Mouse (Mus musculus): ENCODE data around the gene Ttc8.
"Not testable (repeated sequence)": the region's sequence is repeated elsewhere in the genome, so short reads cannot be mapped to it uniquely, and the experiment has no call there.

The Ttc8 gene

DNA sequence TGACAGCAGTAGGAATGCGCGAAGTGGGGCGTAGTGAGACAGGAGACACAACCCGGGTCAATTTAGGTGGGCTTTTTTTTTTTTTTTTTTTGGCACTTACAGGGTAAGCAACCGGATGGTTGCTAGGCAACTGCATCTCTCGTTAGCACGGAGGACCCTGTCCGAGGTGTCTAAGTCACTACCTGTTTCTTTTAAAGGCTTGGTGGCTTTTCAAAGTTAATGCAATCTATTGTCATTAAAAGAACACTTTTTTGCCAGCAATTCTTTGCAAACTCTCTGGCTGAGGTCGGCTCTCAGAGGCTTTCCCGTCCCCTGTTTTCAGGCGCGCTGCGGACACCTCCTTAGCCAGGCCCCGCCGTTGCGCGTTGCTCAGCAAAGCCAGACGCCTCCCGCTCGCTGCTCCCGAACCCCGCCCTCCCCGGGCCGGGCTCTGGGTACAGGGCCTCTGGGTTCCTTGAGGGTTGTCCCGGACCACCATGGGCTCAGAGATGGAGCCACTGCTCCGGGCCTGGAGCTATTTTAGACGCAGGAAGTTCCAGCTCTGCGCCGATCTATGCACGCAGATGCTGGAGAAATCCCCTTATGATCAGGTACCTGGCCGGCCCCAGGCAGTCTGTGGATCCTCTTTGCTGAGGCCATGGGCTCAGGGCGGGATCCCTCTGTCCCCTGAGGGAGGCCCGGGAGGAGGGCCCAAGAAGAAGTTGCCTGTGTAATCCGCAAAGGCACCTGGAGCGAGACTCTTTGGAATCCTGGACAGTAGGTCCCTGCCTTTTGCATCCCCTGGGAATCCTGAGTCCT, at the start of gene Ttc8:
Gene Ttc8 (plus strand): TSS at position 381 of the 798 bp plus-strand sequence.
- peak; percentile 92 for DNase-seq

DNA sequence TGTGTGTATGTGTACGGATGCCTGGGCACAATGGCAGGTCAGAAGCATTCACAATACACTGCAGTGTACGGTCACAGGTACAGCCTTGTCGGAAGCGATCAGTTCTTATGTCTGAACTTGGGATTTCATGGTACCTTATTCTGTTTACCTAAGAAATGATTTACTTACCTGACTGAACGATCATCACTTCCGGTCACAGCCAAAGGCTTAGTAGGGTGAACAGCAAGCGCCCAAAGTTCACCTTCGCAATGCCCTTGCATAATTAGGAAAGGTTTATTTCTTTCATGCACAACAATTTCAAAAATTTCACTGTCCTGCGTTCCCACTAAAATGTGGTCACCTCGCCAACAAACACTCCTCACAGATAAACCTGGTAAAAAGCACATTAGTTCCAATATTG, 47.5 kb upstream of the Ttc8 start:
- no peak for DNase-seq

GRCm38 (mm10) chr12:98875216-98875615, 45.2 kb upstream of the Ttc8 start:
- no peak for DNase-seq

GRCm38 (mm10) chr12:98878693-98879092, 41.7 kb upstream of the Ttc8 start:
- no peak for DNase-seq

GRCm38 (mm10) chr12:98881796-98882195, 38.6 kb upstream of the Ttc8 start:
- DNase-seq: no peak

- no peak for DNase-seq
Observed at GRCm38 (mm10) chr12:98884515-98884914, 35.9 kb upstream of the Ttc8 start.

DNA sequence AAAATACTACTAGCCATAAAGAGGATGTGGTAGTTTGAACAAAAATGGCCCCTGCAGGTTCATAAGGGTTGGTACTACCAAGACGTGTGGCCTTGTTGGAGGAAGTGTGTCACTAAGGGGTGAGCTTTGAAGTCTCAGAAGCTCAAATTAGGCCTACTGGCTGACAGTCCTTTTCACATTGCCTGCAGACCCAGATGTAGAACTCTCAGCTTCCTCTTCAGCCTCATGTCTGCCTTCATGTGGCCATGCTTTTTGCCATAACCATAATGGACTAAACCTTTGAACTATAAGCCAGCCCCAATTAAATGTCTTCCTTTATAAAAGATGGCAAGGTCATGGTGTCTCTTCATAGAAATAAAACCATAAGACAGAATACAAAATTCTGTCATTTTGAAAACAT, 23.6 kb upstream of the Ttc8 start:
- no peak for DNase-seq

DNA sequence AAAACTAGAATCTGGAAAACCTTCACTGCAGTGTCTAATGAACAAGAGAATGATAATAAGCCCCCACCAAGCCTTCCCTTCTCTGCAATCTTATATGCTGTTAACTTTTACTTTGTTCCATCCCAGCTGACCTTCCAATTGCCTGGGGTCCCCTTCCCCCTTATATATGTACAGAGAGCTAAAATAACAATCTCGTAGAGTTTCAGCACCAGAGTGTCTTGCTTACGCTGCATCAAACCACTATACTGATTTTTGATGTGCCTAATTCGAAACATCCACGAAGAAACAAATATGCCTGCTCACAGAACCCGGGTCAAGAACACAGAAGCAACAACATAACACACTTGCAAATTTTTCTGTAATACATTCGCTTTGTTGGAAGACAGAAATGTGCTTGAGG, 20.7 kb upstream of the Ttc8 start:
- DNase-seq: no peak

GRCm38 (mm10) chr12:98900341-98900880, 20.0 kb upstream of the Ttc8 start:
- no peak for DNase-seq

DNA sequence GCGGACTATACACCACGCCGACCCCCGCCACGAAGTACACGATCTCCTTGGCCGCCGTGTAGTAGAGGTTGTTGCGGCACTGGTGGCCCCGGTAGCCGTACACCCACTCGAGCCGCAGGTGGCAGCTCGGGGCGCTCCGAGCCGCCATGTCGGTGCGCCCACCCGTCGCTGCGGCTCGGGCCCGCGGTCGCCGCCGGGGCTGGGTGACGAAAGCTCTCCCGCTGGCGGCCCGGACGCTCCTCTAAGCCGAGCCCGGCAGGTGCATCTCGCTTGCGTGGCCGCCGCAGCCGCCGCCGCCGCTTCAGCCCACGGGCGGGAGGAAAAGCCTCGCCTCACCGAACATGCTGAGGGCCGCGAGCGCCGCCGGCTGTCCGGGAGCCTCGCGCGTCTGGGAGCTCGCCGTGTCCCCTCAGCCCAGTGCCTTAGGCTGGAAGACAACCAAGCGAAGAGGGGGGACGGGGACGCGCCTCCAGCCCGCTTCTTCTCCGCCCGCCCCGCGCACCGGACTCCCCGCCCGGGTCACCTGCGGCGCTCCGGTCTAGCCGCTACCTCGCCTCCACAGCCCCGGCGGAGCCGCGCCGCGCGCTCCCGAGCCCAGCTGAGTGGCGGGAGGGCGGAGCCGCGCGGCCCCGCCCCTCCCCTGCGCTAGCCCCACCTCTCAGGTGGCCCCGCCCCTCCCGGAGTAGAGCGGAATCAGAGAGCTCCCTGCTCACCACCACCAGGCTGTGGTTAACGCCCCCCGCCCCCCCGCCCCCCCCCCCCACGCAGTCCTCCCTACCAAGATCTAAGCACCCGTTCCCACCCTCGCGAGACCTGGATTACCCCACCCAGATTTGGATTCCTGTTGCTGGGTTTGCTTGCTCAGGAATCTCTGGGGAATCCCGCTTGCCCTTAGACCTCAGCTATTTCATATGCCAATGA, 19.2 kb upstream of the Ttc8 start, which contains the start of gene Eml5:
Gene Eml5 (minus strand): TSS at position 604 of the 921 bp plus-strand sequence.
- DNase-seq: peak; percentile 84

DNA sequence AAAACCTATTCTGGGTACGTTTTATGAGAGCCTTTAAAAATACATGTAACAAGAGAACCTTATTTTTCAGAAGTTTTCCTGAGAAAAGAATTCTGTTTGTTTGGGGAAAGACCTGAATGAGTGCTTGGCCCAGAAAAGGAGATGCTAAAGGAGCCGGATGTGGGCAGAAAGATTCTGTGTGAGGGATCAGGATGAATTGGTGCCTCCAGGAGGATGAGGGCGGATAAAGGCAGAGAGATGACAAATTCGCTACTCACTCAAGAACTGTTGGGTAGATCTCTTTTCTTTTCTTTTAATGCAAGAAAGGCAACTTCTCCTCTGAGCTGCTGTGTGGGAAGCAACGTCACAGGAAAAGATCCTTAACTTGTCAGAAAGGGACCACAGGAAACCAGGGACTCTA, 14.9 kb upstream of the Ttc8 start:
- no peak for DNase-seq

GRCm38 (mm10) chr12:98910096-98910495, 10.3 kb upstream of the Ttc8 start:
- DNase-seq: no peak

GRCm38 (mm10) chr12:98931174-98931573, 10.8 kb downstream of the Ttc8 start:
- no peak for DNase-seq

DNA sequence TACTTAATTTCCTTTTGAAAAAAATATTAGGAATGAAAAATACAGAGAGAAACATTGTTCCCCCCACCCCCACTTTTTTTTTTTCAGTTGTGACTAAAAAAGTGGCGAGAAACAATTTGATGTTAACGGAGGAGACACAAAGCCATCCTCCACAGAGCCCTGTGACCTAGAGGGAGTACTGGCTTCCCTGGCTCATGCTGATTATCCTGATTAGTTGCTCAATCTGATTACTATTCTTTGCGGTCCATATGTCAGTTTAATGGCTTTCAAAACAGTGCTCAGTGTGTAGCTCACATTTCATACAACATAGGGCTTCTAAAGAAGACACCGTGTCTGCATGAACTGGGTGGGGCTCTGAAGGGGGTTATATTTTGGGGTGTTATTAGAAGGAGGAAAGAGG, 12.1 kb downstream of the Ttc8 start:
- DNase-seq: no peak

GRCm38 (mm10) chr12:98932856-98933255, 12.5 kb downstream of the Ttc8 start:
- no peak for DNase-seq

- not testable (repeated sequence) for DNase-seq
Observed at GRCm38 (mm10) chr12:98951295-98951694, 30.9 kb downstream of the Ttc8 start.

- DNase-seq: no peak
Observed at GRCm38 (mm10) chr12:98956951-98957350, 36.6 kb downstream of the Ttc8 start.

DNA sequence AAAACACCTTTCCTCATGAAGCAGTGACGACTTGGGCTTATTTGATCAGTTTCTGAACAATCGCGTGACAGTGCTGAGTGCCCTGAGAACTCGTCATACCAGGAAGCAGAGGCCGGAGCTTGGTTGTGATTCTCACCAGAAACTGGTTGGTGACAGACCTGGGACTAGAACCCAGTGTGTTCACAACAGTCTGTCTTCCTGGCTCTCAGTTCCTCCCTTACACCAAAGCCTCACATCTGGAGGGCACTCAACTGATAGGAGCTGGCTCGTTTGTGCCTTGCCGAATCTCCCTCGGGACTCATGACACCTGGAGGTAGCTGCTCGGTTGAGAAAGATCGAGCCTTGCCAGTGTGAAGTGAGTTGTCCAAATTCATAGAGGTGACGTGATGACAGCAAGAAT, 37.1 kb downstream of the Ttc8 start:
- DNase-seq: no peak

GRCm38 (mm10) chr12:98961008-98961407, 40.6 kb downstream of the Ttc8 start:
- no peak for DNase-seq

DNA sequence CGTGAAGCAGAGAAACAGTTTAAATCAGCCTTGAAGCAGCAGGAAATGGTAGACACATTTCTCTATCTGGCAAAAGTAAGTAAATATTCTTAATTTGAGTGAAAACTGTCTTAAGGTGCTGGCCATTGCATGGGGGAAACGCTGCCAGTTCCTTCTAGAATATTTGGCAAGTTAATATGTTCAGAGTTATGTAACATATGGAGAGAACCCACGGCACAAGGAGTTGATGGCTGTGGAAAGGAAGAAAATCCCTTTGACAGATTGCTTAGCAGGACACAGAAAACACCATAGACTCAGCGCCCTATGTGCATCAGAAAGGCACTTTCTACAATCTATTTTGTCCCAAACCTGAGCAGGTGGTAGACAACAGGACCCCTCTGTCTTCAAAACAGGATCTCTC, 41.0 kb downstream of the Ttc8 start:
- peak; percentile 25 for DNase-seq

- DNase-seq: no peak
Observed at GRCm38 (mm10) chr12:98965441-98966135, 45.2 kb downstream of the Ttc8 start.

GRCm38 (mm10) chr12:98972291-98972690, 51.9 kb downstream of the Ttc8 start:
- DNase-seq: no peak

GRCm38 (mm10) chr12:98973461-98973860, 53.1 kb downstream of the Ttc8 start:
- no peak for DNase-seq
